Mouse (Mus musculus): ENCODE results near the gene Olfr325. TPM values are rescaled to one million over a fixed set of nuclear protein-coding genes. Genes with fewer than 3 reads are reported as not detected.

Olfr325 gene
- not detected in 2 replicates for polyA plus RNA-seq (2012; ENCODE audit: low replicate concordance)

GRCm38 (mm10) chr11:58577430-58577829, at the start of gene Olfr325:
Gene Olfr325 (plus strand): TSS chr11:58577730.

GRCm38 (mm10) chr11:58534736-58535135, 42.8 kb upstream of the Olfr325 start, which contains the start of gene Olfr330:
Gene Olfr330 (minus strand): TSS chr11:58534836.

DNA sequence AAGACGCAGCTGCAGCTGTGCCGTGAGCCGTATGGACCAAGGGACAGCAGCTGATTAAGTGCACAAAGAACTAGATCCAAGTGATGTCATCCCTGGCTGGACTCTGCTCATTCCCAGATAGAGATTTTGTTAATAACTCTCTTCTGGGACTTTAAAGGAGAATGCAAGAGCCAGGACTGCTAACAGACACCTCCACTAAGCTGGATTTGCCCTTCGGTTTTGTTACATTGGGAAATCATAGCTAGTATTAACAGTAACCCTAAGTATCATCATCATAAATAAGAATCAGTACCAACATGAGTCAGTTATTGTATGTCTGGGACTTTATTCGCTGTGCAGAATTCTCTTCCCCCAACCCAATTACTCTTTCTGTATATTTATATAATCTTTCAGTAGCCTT, 31.2 kb upstream of the Olfr325 start, which contains the start of gene Olfr329-ps:
TSS of gene Olfr329-ps (minus strand) at position 101 of the 400 bp plus-strand sequence.

DNA sequence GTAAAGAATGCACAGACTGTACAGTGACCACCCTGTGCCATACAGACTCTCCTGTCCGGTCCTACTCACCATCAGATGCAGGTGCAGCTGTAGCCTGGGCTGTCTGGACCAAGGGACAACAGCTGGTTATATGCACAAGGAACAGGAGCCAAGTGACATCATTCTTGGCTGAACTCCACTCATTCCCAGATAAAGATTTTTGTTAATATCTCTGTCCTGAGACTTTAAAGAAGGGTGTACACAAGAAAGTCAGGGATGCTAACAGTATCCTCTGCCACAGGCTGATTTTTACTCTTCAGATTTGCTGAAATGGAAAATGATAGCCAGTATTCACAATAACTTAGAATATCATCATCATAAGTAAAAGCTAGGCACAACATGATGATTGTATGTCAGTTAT, 22.0 kb upstream of the Olfr325 start, which contains the start of gene Olfr328:
TSS of gene Olfr328 (minus strand) at position 101 of the 400 bp plus-strand sequence.

GRCm38 (mm10) chr11:58570405-58570804, 7.1 kb upstream of the Olfr325 start, which contains the start of gene Olfr224:
Gene Olfr224 (minus strand): TSS chr11:58570553.

GRCm38 (mm10) chr11:58594814-58595213, 17.3 kb downstream of the Olfr325 start, which contains the start of gene Olfr324:
Gene Olfr324 (plus strand): TSS chr11:58595114.

GRCm38 (mm10) chr11:58615975-58616374, 38.4 kb downstream of the Olfr325 start, which contains the start of gene 2210407C18Rik:
Gene 2210407C18Rik (minus strand): TSS chr11:58616075.

GRCm38 (mm10) chr11:58630401-58630800, 52.9 kb downstream of the Olfr325 start, which contains the start of gene Olfr323:
Gene Olfr323 (minus strand): TSS chr11:58630501.

Other genes with a start within 250 kb of the Olfr325 start
- gene Zfp672, start 247.4 kb upstream of the Olfr325 start, polyA plus RNA-seq (2012; ENCODE audit: low replicate concordance) = 10.0 and 24.2 TPM in 2 replicates
- 21.9 and 39.3 TPM in 2 replicates for gene Sh3bp5l, start 247.0 kb upstream of the Olfr325 start, polyA plus RNA-seq (2012; ENCODE audit: low replicate concordance)
- not detected in 2 replicates for gene Lypd8, start 198.7 kb upstream of the Olfr325 start, polyA plus RNA-seq (2012; ENCODE audit: low replicate concordance)
- gene 1810065E05Rik, start 156.6 kb upstream of the Olfr325 start, polyA plus RNA-seq (2012; ENCODE audit: low replicate concordance) = not detected in 2 replicates
- gene Gm12253, start 145.2 kb upstream of the Olfr325 start, polyA plus RNA-seq (2012; ENCODE audit: low replicate concordance) = not detected in 2 replicates
- gene Lypd9, start 124.8 kb upstream of the Olfr325 start, polyA plus RNA-seq (2012; ENCODE audit: low replicate concordance) = not detected in 2 replicates
- gene Olfr30, start 115.5 kb upstream of the Olfr325 start, polyA plus RNA-seq (2012; ENCODE audit: low replicate concordance) = not detected in 2 replicates
- not detected in 2 replicates for gene Olfr332, start 85.2 kb upstream of the Olfr325 start, polyA plus RNA-seq (2012; ENCODE audit: low replicate concordance)
- gene Olfr331, start 75.2 kb upstream of the Olfr325 start, polyA plus RNA-seq (2012; ENCODE audit: low replicate concordance) = not detected in 2 replicates
- gene Olfr330, start 42.9 kb upstream of the Olfr325 start, polyA plus RNA-seq (2012; ENCODE audit: low replicate concordance) = not detected in 2 replicates
- gene Olfr329-ps, start 31.3 kb upstream of the Olfr325 start, polyA plus RNA-seq (2012; ENCODE audit: low replicate concordance) = not detected in 2 replicates
- not detected in 2 replicates for gene Olfr328, start 22.1 kb upstream of the Olfr325 start, polyA plus RNA-seq (2012; ENCODE audit: low replicate concordance)
- gene Olfr224, start 7.2 kb upstream of the Olfr325 start, polyA plus RNA-seq (2012; ENCODE audit: low replicate concordance) = not detected in 2 replicates
- gene Olfr324, start 17.4 kb downstream of the Olfr325 start, polyA plus RNA-seq (2012; ENCODE audit: low replicate concordance) = not detected in 2 replicates
- not detected in 2 replicates for gene 2210407C18Rik, start 38.3 kb downstream of the Olfr325 start, polyA plus RNA-seq (2012; ENCODE audit: low replicate concordance)
- gene Olfr323, start 52.8 kb downstream of the Olfr325 start, polyA plus RNA-seq (2012; ENCODE audit: low replicate concordance) = not detected in 2 replicates
- gene Trim58, start 62.7 kb downstream of the Olfr325 start, polyA plus RNA-seq (2012; ENCODE audit: low replicate concordance) = 6.6 and 10.6 TPM in 2 replicates
- gene Olfr322, start 81.1 kb downstream of the Olfr325 start, polyA plus RNA-seq (2012; ENCODE audit: low replicate concordance) = not detected in 2 replicates
- gene Olfr320, start 103.4 kb downstream of the Olfr325 start, polyA plus RNA-seq (2012; ENCODE audit: low replicate concordance) = not detected in 2 replicates
- gene Olfr319, start 121.4 kb downstream of the Olfr325 start, polyA plus RNA-seq (2012; ENCODE audit: low replicate concordance) = not detected in 2 replicates
- gene Olfr318, start 146.3 kb downstream of the Olfr325 start, polyA plus RNA-seq (2012; ENCODE audit: low replicate concordance) = not detected in 2 replicates
- gene Olfr317, start 161.5 kb downstream of the Olfr325 start, polyA plus RNA-seq (2012; ENCODE audit: low replicate concordance) = not detected in 2 replicates
- gene Olfr316, start 175.0 kb downstream of the Olfr325 start, polyA plus RNA-seq (2012; ENCODE audit: low replicate concordance) = not detected in 2 replicates
- not detected in 2 replicates for gene Olfr315, start 195.5 kb downstream of the Olfr325 start, polyA plus RNA-seq (2012; ENCODE audit: low replicate concordance)
- gene Olfr314, start 205.2 kb downstream of the Olfr325 start, polyA plus RNA-seq (2012; ENCODE audit: low replicate concordance) = not detected in 2 replicates
- gene Fam183b, start 224.2 kb downstream of the Olfr325 start, polyA plus RNA-seq (2012; ENCODE audit: low replicate concordance) = not detected in 2 replicates
- not detected in 2 replicates for gene Olfr313, start 237.3 kb downstream of the Olfr325 start, polyA plus RNA-seq (2012; ENCODE audit: low replicate concordance)